Mouse (Mus musculus): ENCODE results near the gene Cyp11a1. TPM values are rescaled to one million over a fixed set of nuclear protein-coding genes. Genes with fewer than 3 reads are reported as not detected.

The Cyp11a1 gene
- total RNA-seq, 1 experiment = 3.0 TPM

DNA sequence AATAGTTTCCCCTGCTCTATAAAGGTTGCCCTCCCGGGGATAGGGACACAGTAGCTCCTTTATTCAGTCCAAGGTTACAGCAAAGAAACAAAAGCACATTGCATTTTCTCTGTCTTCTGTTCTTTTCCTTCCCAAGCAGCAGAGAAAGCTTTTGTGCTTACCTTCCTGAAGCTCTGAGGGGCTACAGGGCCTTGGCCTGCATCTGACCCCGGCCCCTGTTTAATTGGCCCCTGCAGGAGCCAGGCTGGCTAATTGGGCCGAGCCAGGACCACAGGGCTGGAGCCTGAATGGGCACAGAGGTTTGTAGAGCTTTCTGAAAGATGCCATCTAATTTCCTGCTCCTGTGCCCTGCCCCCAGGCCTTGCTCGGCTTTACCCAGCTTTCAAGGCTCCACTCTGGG lies 34.8 kb downstream of the Cyp11a1 start:
- H3K9ac ChIP-seq (ENCODE audit: insufficient read depth, low read depth, low read length, poor library complexity, severe bottlenecking) = no peak overlapping the region
- no peak overlapping the region for H3K4me3 ChIP-seq (ENCODE audit: insufficient read depth in 1 of 2, low read depth in 1 of 2, low read length in 2 of 2, poor library complexity in 1 of 2, severe bottlenecking in 1 of 2)
- DNase-seq (ENCODE audit: low read depth, low spot score) = no peak
- no peaks in the 10 kb centered on the region for H3K9me3 ChIP-seq (ENCODE audit: control insufficient read depth, insufficient read depth, low read depth, low read length)
- H3K36me3 ChIP-seq (ENCODE audit: control insufficient read depth, insufficient read depth, low read length, poor library complexity, severe bottlenecking) = no peaks in the 10 kb centered on the region
- no peak overlapping the region for H3K27ac ChIP-seq (ENCODE audit: insufficient read depth, low read depth, low read length, poor library complexity, severe bottlenecking)
- peaks cover 8 to 24% of the 10 kb centered on the region in 2 experiments for H3K4me1 ChIP-seq (ENCODE audit: control insufficient read depth in 2 of 2, insufficient read depth in 2 of 2, low read length in 2 of 2, poor library complexity in 1 of 2)
- TF ChIP-seq ZNF384 (IDR thresholded peaks at IDR 0.05; ENCODE audit: low read depth, low read length) = no peak
- TF ChIP-seq MAFK (IDR thresholded peaks at IDR 0.05; ENCODE audit: insufficient read depth, low read depth, low read length) = no peak
- no peak for TF ChIP-seq CHD2 (IDR thresholded peaks at IDR 0.05; ENCODE audit: low read depth, low read length)
- TF ChIP-seq HCFC1 (IDR thresholded peaks at IDR 0.05; ENCODE audit: borderline replicate concordance, insufficient read depth, low read length) = no peak
- TF ChIP-seq ZC3H11A (IDR thresholded peaks at IDR 0.05; ENCODE audit: borderline replicate concordance, low read depth, low read length) = no peak
- in situ Hi-C loops (cut with MboI; ENCODE audit: low sequenced_read_pairs in 2 of 2, unreplicated experiment in 2 of 2) = no loop called here

DNA sequence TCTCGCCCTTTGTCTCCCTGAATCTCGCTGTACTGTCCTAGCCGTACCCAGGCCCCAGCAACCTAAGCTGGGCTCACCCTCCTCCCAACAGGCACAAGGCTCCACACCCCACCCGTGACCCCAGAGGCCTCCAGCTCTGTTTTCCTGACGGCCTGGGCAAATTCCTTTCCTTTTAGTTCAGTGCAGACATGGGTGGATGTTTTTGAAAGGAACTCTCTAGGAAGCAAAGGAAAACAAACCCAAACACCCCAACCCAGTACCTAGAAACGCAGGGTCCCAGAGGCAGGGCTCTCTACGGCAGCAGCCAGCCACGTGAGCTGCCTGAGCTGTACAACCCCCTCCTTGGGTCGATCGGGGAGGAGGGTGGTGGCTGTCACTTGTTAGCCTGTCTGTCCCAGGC lies 36.2 kb downstream of the Cyp11a1 start:
- no peak for TF ChIP-seq HCFC1 (IDR thresholded peaks at IDR 0.05; ENCODE audit: borderline replicate concordance, insufficient read depth, low read length)
- TF ChIP-seq MAFK (IDR thresholded peaks at IDR 0.05; ENCODE audit: insufficient read depth, low read depth, low read length) = no peak
- TF ChIP-seq ZC3H11A (IDR thresholded peaks at IDR 0.05; ENCODE audit: borderline replicate concordance, low read depth, low read length) = no peak
- TF ChIP-seq CHD2 (IDR thresholded peaks at IDR 0.05; ENCODE audit: low read depth, low read length) = no peak
- TF ChIP-seq ZNF384 (IDR thresholded peaks at IDR 0.05; ENCODE audit: low read depth, low read length) = no peak
- no peaks in the 10 kb centered on the region for H3K9me3 ChIP-seq (ENCODE audit: control insufficient read depth, insufficient read depth, low read depth, low read length)
- no peak overlapping the region for H3K4me3 ChIP-seq (ENCODE audit: insufficient read depth in 1 of 2, low read depth in 1 of 2, low read length in 2 of 2, poor library complexity in 1 of 2, severe bottlenecking in 1 of 2)
- no peak overlapping the region for H3K27ac ChIP-seq (ENCODE audit: insufficient read depth, low read depth, low read length, poor library complexity, severe bottlenecking)
- H3K36me3 ChIP-seq (ENCODE audit: control insufficient read depth, insufficient read depth, low read length, poor library complexity, severe bottlenecking) = no peaks in the 10 kb centered on the region
- no peak for DNase-seq (ENCODE audit: low read depth, low spot score)
- in situ Hi-C loops (cut with MboI; ENCODE audit: low sequenced_read_pairs in 2 of 2, unreplicated experiment in 2 of 2) = no loop called here
- H3K4me1 ChIP-seq (ENCODE audit: control insufficient read depth in 2 of 2, insufficient read depth in 2 of 2, low read length in 2 of 2, poor library complexity in 1 of 2) = peaks cover 8 to 24% of the 10 kb centered on the region in 2 experiments
- H3K9ac ChIP-seq (ENCODE audit: insufficient read depth, low read depth, low read length, poor library complexity, severe bottlenecking) = no peak overlapping the region

DNA sequence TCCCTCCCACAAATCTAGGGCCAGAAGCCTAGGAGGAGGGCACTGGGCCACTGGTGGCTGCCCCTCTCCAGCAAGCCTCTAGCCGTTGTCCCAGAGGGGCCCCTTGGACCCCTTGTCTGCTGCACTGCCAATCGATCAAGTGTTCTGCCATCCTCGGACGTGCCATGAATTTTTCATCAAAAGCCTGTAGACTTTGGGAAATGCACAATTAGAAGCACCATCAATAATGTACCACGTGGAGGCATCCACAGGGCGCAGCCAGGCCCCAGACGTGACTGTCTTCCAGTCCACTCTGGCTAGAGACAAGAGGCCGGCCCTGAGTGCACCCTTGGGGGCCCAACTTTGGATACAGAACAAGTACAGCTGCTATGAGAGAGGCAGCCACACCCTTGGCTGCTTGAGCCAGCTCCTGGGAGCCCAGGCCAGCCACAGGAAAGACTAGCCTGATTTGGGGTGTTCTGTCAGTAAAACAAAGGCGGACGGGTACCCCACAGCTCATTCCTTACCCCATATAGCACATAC lies 37.3 kb downstream of the Cyp11a1 start:
- no peak for DNase-seq (ENCODE audit: low read depth, low spot score)
- in situ Hi-C loops (cut with MboI; ENCODE audit: low sequenced_read_pairs in 2 of 2, unreplicated experiment in 2 of 2) = no loop called here
- no peaks in the 10 kb centered on the region for H3K36me3 ChIP-seq (ENCODE audit: control insufficient read depth, insufficient read depth, low read length, poor library complexity, severe bottlenecking)
- no peak for TF ChIP-seq HCFC1 (IDR thresholded peaks at IDR 0.05; ENCODE audit: borderline replicate concordance, insufficient read depth, low read length)
- no peak for TF ChIP-seq ZNF384 (IDR thresholded peaks at IDR 0.05; ENCODE audit: low read depth, low read length)
- no peak for TF ChIP-seq MAFK (IDR thresholded peaks at IDR 0.05; ENCODE audit: insufficient read depth, low read depth, low read length)
- TF ChIP-seq CHD2 (IDR thresholded peaks at IDR 0.05; ENCODE audit: low read depth, low read length) = no peak
- no peak for TF ChIP-seq ZC3H11A (IDR thresholded peaks at IDR 0.05; ENCODE audit: borderline replicate concordance, low read depth, low read length)
- no peaks in the 10 kb centered on the region for H3K9me3 ChIP-seq (ENCODE audit: control insufficient read depth, insufficient read depth, low read depth, low read length)
- peaks cover 8 to 24% of the 10 kb centered on the region in 2 experiments for H3K4me1 ChIP-seq (ENCODE audit: control insufficient read depth in 2 of 2, insufficient read depth in 2 of 2, low read length in 2 of 2, poor library complexity in 1 of 2)
- H3K4me3 ChIP-seq (ENCODE audit: insufficient read depth in 1 of 2, low read depth in 1 of 2, low read length in 2 of 2, poor library complexity in 1 of 2, severe bottlenecking in 1 of 2) = no peak overlapping the region
- H3K9ac ChIP-seq (ENCODE audit: insufficient read depth, low read depth, low read length, poor library complexity, severe bottlenecking) = no peak overlapping the region
- no peak overlapping the region for H3K27ac ChIP-seq (ENCODE audit: insufficient read depth, low read depth, low read length, poor library complexity, severe bottlenecking)

DNA sequence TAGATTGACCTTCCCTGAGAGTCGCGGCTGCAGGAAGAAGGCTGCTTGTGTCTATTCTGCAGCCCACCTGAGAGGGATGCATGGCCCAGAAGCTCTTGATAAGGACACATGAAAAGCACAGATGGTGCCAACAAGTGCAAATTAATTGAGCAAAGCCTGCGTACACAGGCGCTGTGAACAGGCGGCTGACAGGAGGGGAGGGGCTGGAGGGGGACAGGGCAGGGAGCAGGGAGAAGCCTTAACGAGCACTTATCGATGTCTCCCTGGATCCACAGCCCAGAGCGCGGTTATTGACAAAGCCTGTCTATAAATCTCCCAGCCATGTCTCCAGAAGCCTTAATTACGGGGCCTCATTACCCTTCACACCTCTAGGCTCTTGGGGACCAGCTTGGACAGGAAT lies 38.6 kb downstream of the Cyp11a1 start:
- Histone ChIP-seq H3K36me3 (ENCODE audit: control insufficient read depth, insufficient read depth, low read length, poor library complexity, severe bottlenecking) (no peaks in the 10 kb centered on the region), H3K9ac (ENCODE audit: insufficient read depth, low read depth, low read length, poor library complexity, severe bottlenecking) (no peak overlapping the region), H3K4me1 (ENCODE audit: control insufficient read depth in 2 of 2, insufficient read depth in 2 of 2, low read length in 2 of 2, poor library complexity in 1 of 2) (peaks cover 4 to 14% of the 10 kb centered on the region in 2 experiments; a peak in 3 of 4 replicates), H3K27ac (ENCODE audit: insufficient read depth, low read depth, low read length, poor library complexity, severe bottlenecking) (no peak overlapping the region), H3K9me3 (ENCODE audit: control insufficient read depth, insufficient read depth, low read depth, low read length) (no peaks in the 10 kb centered on the region), H3K4me3 (ENCODE audit: insufficient read depth in 1 of 2, low read depth in 1 of 2, low read length in 2 of 2, poor library complexity in 1 of 2, severe bottlenecking in 1 of 2) (no peak overlapping the region)
- in situ Hi-C loops (cut with MboI; ENCODE audit: low sequenced_read_pairs in 2 of 2, unreplicated experiment in 2 of 2) = no loop called here
- no peak for DNase-seq (ENCODE audit: low read depth, low spot score)
- TF ChIP-seq CHD2 (IDR thresholded peaks at IDR 0.05; ENCODE audit: low read depth, low read length) (no peak), ZC3H11A (IDR thresholded peaks at IDR 0.05; ENCODE audit: borderline replicate concordance, low read depth, low read length) (no peak), MAFK (IDR thresholded peaks at IDR 0.05; ENCODE audit: insufficient read depth, low read depth, low read length) (no peak), ZNF384 (IDR thresholded peaks at IDR 0.05; ENCODE audit: low read depth, low read length) (no peak), HCFC1 (IDR thresholded peaks at IDR 0.05; ENCODE audit: borderline replicate concordance, insufficient read depth, low read length) (no peak)

All from ES-E14 (cell line).